Mouse (Mus musculus): ENCODE measurements around the gene Tmem268.

DNA sequence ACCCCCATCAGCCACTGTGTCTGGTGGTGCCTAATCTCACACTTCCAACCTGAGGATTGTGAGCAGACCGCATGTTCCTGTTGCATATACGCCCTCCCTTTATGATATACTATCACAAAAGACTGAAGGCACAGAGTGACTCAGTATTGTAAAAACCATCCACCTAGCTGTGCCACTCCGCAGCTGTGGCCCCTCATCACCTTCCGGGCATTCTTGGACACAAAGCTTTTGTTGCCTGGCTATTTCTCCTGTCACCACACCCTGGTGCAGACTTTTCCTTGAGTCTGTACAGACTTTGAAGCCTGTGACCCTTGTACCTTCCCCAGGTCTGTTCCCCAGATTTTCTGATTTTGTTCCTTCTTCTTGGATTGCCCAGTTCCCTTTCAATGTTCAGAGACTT, 37.4 kb downstream of the Tmem268 start:
- TF ChIP-seq CTCF (IDR thresholded peaks at IDR 0.05; ENCODE audit: low read depth) (no peak), EP300 (IDR thresholded peaks at IDR 0.05; ENCODE audit: low read depth) (no peak)

Measured in liver, embryonic 14.5 days (tissue).